Mouse (Mus musculus) liver, adult 2 months (tissue): ENCODE measurements around the gene Apoa1.

Experiments
- CTCF ChIP-seq: fragments of 200-500 bp; IDR thresholded peaks from 2 replicates; pipeline ENCODE4 v1.5.1; 2011; ENCODE audit warnings: low read depth, low read length, control low read depth
- POLR2A ChIP-seq: fragments of 200-500 bp; IDR thresholded peaks from 2 replicates; pipeline ENCODE4 v1.6.1; 2011; ENCODE audit warnings: low read length, control low read depth; ENCODE audit not compliant: insufficient read depth; ENCODE audit errors: extremely low read depth

DNA sequence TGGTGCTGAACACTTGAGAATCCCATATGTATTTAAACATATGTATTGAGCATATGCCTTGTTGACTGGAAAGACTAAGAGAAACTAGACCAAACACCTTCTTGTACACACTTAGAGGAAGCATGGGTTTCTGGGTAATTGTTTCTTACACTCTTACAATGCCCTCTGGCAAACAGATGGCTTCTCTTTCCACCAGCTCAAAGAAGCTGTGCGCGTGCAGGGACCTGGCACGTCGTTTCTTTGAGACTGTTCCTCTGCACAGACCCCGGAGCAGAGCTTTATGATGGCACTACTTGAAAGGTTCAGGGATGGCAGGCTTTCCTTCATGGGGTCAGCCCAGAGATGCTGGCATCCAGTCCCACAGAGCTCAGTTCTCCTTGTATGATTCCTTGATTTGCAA, 39.4 kb upstream of the Apoa1 start:
- no peak for TF ChIP-seq CTCF
- TF ChIP-seq POLR2A, result no peak
